Mouse (Mus musculus) kidney, adult 10 weeks (tissue): Measurements from ENCODE around the gene Nrip3. TPM values are rescaled to one million over a fixed set of nuclear protein-coding genes. Genes with fewer than 3 reads are reported as not detected.

Experiments used
- polyA plus RNA-seq: library from polyadenylated mRNA; stranded (reverse); fragments of 350-450 nt; fragmentation: Illumina TruSeq; extraction: RNeasy Lipid Tissue Mini Kit (QIAGEN cat#74804); gene quantifications from one replicate; pipeline ENCODE4 v1.2.3, GENCODE M21; 2014; ENCODE audit warnings: low read depth, low replicate concordance

Nrip3 gene
- polyA plus RNA-seq, result 4.2 TPM

DNA sequence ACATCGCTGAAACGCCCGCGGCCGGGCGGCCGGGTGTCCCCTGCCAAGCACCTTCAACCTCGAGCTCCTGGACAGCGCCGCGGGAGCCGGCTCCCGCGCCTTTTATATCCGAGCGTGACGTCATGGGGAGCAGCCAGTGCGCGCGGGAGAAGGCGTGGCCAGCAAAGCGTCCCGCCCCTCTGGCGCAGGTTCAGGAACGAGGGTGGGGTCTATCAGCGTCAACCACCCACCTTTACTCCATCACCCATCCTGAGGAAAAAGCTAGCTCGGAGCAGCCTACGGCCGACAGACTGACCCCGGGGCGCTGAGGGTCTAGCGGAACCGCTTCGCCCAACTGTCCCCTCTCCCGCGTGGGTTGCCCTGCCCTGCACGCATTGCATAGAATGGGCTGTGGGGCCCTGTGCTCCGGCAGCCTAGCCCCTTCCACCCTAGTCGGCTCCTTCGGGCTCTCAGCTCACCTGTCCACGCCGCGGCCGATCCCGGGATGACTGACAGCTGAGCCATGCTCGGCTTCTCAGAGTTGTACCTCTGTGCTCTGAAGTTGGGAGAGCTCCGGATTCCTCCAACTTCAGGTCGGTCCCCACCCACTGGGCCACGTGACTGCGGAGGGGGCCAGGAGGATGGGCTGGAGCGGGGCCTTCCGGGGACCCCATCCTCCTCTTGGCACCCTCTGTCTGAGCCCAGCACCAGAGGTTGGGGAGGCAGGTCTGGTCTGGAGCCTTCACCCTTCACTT, at the start of gene Nrip3:
Gene Nrip3, minus strand, starts transcription at position 556 of the 734 bp plus-strand sequence.

GRCm38 (mm10) chr7:109752008-109752925, 29.6 kb downstream of the Nrip3 start, which contains the start of gene Tmem9b:
Gene Tmem9b, minus strand, starts transcription at chr7:109752875.

GRCm38 (mm10) chr7:109731626-109732025, 50.2 kb downstream of the Nrip3 start, which contains the start of gene Ascl3:
Gene Ascl3, minus strand, starts transcription at chr7:109731726.

GRCm38 (mm10) chr7:109723697-109724096, 58.1 kb downstream of the Nrip3 start, which contains the start of gene BC051019:
Gene BC051019, minus strand, starts transcription at chr7:109723850.

Other genes starting within 250 kb of the Nrip3 start
- gene St5, start 78.4 kb downstream of the Nrip3 start, polyA plus RNA-seq, result 26.6 TPM
- gene Akip1, start 78.3 kb downstream of the Nrip3 start, polyA plus RNA-seq, result 32.8 TPM
- gene BC051019, start 58.2 kb downstream of the Nrip3 start, polyA plus RNA-seq, result not detected
- gene Ascl3, start 50.3 kb downstream of the Nrip3 start, polyA plus RNA-seq, result not detected
- 147 TPM for gene Tmem9b, start 29.1 kb downstream of the Nrip3 start, polyA plus RNA-seq
- gene Scube2, start 83.7 kb upstream of the Nrip3 start, polyA plus RNA-seq, result not detected
- 48.7 TPM for gene Dennd5a, start 178.4 kb upstream of the Nrip3 start, polyA plus RNA-seq
- gene Tmem41b, start 204.9 kb upstream of the Nrip3 start, polyA plus RNA-seq, result 124 TPM
- 230 TPM for gene Ipo7, start 236.2 kb upstream of the Nrip3 start, polyA plus RNA-seq